Mouse (Mus musculus) CH12.LX (cell line): ENCODE results near the gene Snupn.

Experiments
- CTCF ChIP-seq, 2 experiments: IDR thresholded peaks in 1 of 2; conservative IDR thresholded peaks in 1 of 2; 2 replicates each; pipeline ENCODE4 v1.5.1; 2011 to 2012; ENCODE audit warnings: low read depth in 2 of 2, low read length in 2 of 2, improper control_type of control experiment in 1 of 2, inconsistent platforms in 1 of 2, mild to moderate bottlenecking in 1 of 2, moderate library complexity in 1 of 2
- E2F4 ChIP-seq: IDR thresholded peaks from 2 replicates; pipeline ENCODE4 v1.6.1; 2011; ENCODE audit warnings: low read depth, low read length, improper control_type of control experiment; ENCODE audit not compliant: insufficient replicate concordance
- EP300 ChIP-seq: IDR thresholded peaks from 2 replicates; pipeline ENCODE4 v1.6.1; 2011; ENCODE audit warnings: low read length, improper control_type of control experiment
- JUND ChIP-seq: conservative IDR thresholded peaks from 2 replicates; pipeline ENCODE4 v1.6.1; 2011; ENCODE audit warnings: low read depth, low read length, improper control_type of control experiment
- POLR2A ChIP-seq: IDR thresholded peaks from 2 replicates; pipeline ENCODE4 v1.6.1; 2011; ENCODE audit warnings: low read depth, mild to moderate bottlenecking, improper control_type of control experiment, low read length
- RCOR1 ChIP-seq: conservative IDR thresholded peaks from 2 replicates; pipeline ENCODE4 v1.6.1; 2012; ENCODE audit warnings: low read depth, mild to moderate bottlenecking, inconsistent platforms, low read length, improper control_type of control experiment
- UBTF ChIP-seq: IDR thresholded peaks from 2 replicates; pipeline ENCODE4 v1.6.1; 2012; ENCODE audit warnings: low read depth, mild to moderate bottlenecking, inconsistent platforms, low read length, improper control_type of control experiment, moderate library complexity

- TF ChIP-seq EP300 (no peak), E2F4 (no peak), CTCF (conservative IDR thresholded peaks at IDR 0.05 in 1 of 2, IDR thresholded peaks at IDR 0.05 in 1 of 2; ENCODE audit: low read depth in 2 of 2, low read length in 2 of 2) (no peak), RCOR1 (no peak), JUND (no peak), POLR2A (no peak), UBTF (no peak)
Measured at GRCm38 (mm10) chr9:57031756-57032155, 81.1 kb downstream of the Snupn start.
